Mouse (Mus musculus) heart, embryonic 13.5 days (tissue): ENCODE measurements around the gene Zfp423. TPM values are rescaled to one million over a fixed set of nuclear protein-coding genes. Genes with fewer than 3 reads are reported as not detected.

Source experiments
- ATAC-seq: fragments of 200-750 bp; cut with Nextera tagmentation; 2 replicates; pipeline ENCODE4 v1.8.0; 2017; ENCODE audit warnings: moderate TSS enrichment; ENCODE audit not compliant: insufficient number of reproducible peaks, low FRiP score, low TSS enrichment; ENCODE audit errors: extremely low read depth
- H3K27ac ChIP-seq: fragments of 300-500 bp; sonication (generic); replicated peaks from 2 replicates; pipeline ENCODE4 v1.5.1; 2015; ENCODE audit warnings: moderate library complexity, mild to moderate bottlenecking, inconsistent platforms
- H3K27me3 ChIP-seq: fragments of 300-500 bp; sonication (generic); replicated peaks from 2 replicates; pipeline ENCODE4 v1.6.1; 2015; ENCODE audit warnings: mild to moderate bottlenecking, inconsistent platforms
- H3K36me3 ChIP-seq: fragments of 300-500 bp; sonication (generic); 2 replicates; pipeline ENCODE4 v1.6.1; 2015; ENCODE audit warnings: mild to moderate bottlenecking, inconsistent platforms
- H3K4me1 ChIP-seq: fragments of 300-500 bp; sonication (generic); 2 replicates; pipeline ENCODE4 v1.6.1; 2015; ENCODE audit warnings: inconsistent platforms
- H3K4me2 ChIP-seq: fragments of 300-500 bp; sonication (generic); 2 replicates; pipeline ENCODE4 v1.6.1; 2015; ENCODE audit warnings: inconsistent platforms, mild to moderate bottlenecking, moderate library complexity
- H3K4me3 ChIP-seq: fragments of 300-500 bp; sonication (generic); 2 replicates; pipeline ENCODE4 v1.5.1; 2015; ENCODE audit warnings: moderate library complexity, mild to moderate bottlenecking, inconsistent platforms
- H3K9ac ChIP-seq: fragments of 300-500 bp; sonication (generic); 2 replicates; pipeline ENCODE4 v1.6.1; 2015; ENCODE audit warnings: inconsistent platforms, mild to moderate bottlenecking, moderate library complexity
- H3K9me3 ChIP-seq: fragments of 300-500 bp; sonication (generic); 2 replicates; pipeline ENCODE4 v1.6.1; 2016; ENCODE audit warnings: inconsistent platforms
- WGBS: fragments of 180-500 bp; shearing (Covaris S2); methylation state at CpG from one replicate; pipeline ENCODE4 v1.1.7; 2015; ENCODE audit warnings: mixed read lengths; 5-methylcytosine and 5-hydroxymethylcytosine counted together
- polyA plus RNA-seq: library from polyadenylated mRNA; unstranded; fragments of >200 nt; fragmentation: Nextera tagmentation; extraction: Ambion mirVana; gene quantifications from 2 replicates; pipeline ENCODE4 v1.2.1, GENCODE M21; 2015

Gene Zfp423
- polyA plus RNA-seq, 1 experiment from 2014 or later, result 4.1 TPM

DNA sequence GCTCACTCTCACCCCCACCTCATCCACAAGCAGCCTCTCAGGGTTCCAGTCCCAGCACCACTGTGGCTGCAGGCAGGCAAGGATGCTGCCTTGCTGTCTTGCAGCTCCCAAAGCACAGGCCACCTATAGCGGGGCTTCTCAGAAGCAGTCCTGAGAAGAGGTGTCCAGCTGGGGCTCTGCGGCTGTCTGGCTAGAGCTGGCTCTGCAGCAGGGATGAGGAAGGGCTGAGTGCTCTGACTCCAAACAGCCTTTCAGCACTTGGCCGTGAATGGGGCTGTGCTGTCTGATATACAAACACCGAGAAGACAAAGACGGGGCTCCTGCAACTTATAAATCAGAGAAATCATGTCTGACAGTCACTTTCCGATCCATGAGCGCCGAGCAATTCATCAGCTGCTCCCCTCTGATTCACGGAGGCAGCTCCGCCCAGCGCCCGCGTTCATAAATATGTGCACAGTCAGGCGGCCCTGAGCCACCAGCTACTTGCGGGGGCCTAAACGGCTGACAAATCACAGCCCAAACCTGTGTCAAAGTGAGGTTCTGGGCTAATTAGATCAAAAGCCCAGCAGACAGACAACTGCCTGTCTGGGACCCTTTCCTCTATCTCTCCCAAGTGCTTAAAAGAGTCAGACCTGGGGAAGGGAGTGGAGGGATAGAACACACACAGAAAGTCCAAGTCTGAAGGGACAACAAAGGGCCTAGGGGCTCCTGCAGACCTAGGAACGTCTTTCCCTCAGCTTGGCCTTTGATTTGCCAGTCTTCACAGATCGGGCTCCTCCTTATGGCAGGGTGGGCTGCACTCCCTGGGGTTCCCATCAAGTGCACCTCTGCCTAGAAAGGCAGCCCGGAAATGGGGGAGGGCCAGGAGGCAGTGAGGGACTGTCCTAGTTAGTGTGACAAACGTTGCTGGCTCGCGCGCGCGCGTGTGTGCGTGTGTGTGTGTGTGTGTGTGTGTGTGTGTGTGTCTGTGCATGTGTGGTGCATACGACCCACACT, 269.0 kb downstream of the Zfp423 start:
- WGBS, result 28% methylated on average over 28 of the region's 28 CpGs
- ATAC-seq, result no peak
- Histone ChIP-seq H3K4me3 (peak overlapping the region; percentile 34), H3K4me2 (peak overlapping the region; percentile 63), H3K27me3 (peaks cover 13% of the 10 kb centered on the region), H3K9me3 (no peaks in the 10 kb centered on the region), H3K36me3 (no peaks in the 10 kb centered on the region), H3K4me1 (peaks cover 45% of the 10 kb centered on the region), H3K9ac (peak overlapping the region; percentile 24; the same call in 1 of the 2 replicates), H3K27ac (no peak overlapping the region)

DNA sequence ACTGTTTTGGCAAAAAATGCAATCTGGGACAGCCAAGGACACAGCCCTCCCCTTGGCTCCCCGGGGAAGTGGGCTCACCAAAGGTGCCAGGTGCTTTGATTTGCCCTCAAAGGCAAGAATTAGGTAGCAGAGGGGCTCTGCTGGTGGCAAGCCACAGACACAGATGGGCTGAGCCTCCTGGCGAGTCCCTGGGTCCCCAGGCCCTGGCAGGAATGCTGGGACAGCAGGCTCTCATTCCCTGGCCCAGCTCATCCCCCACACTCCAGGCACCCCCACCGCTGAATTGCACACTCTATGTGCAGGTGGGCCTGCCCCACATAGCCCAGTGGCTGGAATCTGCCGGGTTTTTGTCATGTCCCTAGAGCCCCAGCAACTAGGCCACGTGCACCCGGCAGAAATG, 270.2 kb downstream of the Zfp423 start:
- H3K9me3 ChIP-seq, result no peaks in the 10 kb centered on the region
- peaks cover 40% of the 10 kb centered on the region for H3K4me1 ChIP-seq

DNA sequence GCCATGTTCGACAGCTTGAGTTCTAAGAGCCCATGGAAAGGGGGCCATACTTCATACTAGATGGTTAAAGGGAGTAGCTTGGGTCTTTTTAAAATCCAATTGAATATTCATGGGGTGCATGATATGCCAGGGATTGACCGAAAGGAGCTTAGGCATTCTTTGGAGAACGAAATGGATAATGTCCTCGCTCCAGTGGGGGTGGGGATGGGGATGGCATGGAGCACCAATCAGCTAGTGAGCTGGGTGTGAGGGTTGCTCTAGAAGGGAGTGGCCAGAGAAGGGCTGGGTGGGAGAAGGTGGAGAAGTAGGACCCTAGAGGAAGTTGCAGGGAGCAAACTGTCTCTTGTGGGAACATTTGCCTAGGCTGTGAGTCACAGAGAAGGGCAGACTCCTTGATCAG, 271.0 kb downstream of the Zfp423 start:
- no peak overlapping the region for H3K4me3 ChIP-seq
- H3K4me1 ChIP-seq, result peaks cover 36% of the 10 kb centered on the region
- H3K9ac ChIP-seq, result no peak overlapping the region
- no peak overlapping the region for H3K27ac ChIP-seq
- no peak for ATAC-seq
- H3K9me3 ChIP-seq, result no peaks in the 10 kb centered on the region
- H3K4me2 ChIP-seq, result no peak overlapping the region
- no peaks in the 10 kb centered on the region; the same call in 1 of the 2 replicates for H3K36me3 ChIP-seq
- WGBS, result 53% methylated on average over 4 of the region's 4 CpGs
- peaks cover 13% of the 10 kb centered on the region for H3K27me3 ChIP-seq

More for the DNA sequence above, 270.2 kb downstream of the Zfp423 start:
- peaks cover 13% of the 10 kb centered on the region for H3K27me3 ChIP-seq
- ATAC-seq, result no peak
- H3K27ac ChIP-seq, result no peak overlapping the region
- 67% methylated on average over 6 of the region's 6 CpGs for WGBS
- no peak overlapping the region for H3K4me2 ChIP-seq
- no peak overlapping the region for H3K4me3 ChIP-seq
- no peak overlapping the region for H3K9ac ChIP-seq
- H3K36me3 ChIP-seq, result no peaks in the 10 kb centered on the region; the same call in 1 of the 2 replicates

DNA sequence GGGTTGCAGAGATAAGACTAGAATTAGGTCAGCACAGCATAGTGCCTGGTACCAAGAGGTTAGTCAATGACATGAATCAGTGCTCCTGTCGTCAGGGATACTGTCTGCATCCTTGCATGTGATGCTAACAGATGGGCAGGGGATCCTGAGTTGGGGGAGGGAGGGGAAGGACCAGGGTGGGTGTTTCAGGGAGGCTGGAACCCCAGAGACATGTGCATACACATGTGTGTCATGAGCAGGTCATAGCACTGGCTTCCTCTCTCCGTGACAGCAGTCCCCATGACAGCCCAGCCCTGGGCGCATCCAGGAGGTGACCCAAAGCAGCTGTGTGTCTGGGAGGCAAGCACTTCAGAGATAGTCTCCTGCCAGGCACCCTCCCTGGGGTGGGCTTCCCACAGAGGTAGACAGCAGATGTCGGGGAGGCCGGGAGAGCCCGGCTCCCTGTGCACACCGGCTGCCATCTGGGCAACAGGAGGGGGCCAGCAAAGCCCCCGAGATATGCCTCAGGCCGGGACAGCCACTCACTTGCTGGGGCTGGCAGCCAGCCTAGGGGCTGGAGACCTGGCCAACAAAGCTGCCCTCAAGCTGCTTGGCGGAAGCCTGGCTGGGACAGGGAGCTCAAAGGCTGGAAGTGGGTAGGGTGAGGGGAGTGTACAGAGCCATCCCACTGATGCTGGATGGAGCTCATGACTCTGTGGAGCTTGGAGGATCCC, 272.3 kb downstream of the Zfp423 start:
- 44% methylated on average over 10 of the region's 10 CpGs for WGBS
- no peak for ATAC-seq
- peaks cover 28% of the 10 kb centered on the region for H3K4me1 ChIP-seq
- no peak overlapping the region for H3K27ac ChIP-seq
- no peaks in the 10 kb centered on the region for H3K9me3 ChIP-seq
- H3K9ac ChIP-seq, result no peak overlapping the region
- H3K27me3 ChIP-seq, result peaks cover 13% of the 10 kb centered on the region
- no peak overlapping the region for H3K4me2 ChIP-seq
- peaks cover under 1% of the 10 kb centered on the region; the same call in 1 of the 2 replicates for H3K36me3 ChIP-seq
- no peak overlapping the region for H3K4me3 ChIP-seq

DNA sequence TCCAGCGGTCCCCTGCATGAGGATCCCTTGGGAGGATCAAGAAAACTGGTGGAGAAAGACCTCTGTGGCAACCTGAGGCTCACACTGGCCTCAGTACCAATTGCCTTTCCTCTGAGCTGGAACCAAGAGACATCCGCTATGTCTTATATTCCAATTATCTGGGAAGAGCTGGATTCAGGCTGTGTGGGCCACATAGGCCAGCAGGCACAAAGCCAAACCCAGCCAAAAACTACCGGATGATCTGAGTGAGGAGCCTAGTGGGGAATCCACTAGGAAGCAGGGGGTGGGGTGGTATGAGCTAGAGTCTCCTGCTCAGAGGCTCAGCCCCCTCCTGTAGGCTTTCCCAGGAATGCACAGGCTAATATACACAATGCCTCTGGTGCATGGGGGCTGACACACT, 273.4 kb downstream of the Zfp423 start:
- H3K4me3 ChIP-seq, result no peak overlapping the region
- H3K9ac ChIP-seq, result no peak overlapping the region
- 75% methylated on average over 3 of the region's 3 CpGs for WGBS
- peaks cover 13% of the 10 kb centered on the region for H3K27me3 ChIP-seq
- H3K4me1 ChIP-seq, result peaks cover 25% of the 10 kb centered on the region
- H3K27ac ChIP-seq, result no peak overlapping the region
- H3K4me2 ChIP-seq, result no peak overlapping the region
- no peak for ATAC-seq
- peaks cover 4% of the 10 kb centered on the region; the same call in 1 of the 2 replicates for H3K36me3 ChIP-seq
- H3K9me3 ChIP-seq, result no peaks in the 10 kb centered on the region

DNA sequence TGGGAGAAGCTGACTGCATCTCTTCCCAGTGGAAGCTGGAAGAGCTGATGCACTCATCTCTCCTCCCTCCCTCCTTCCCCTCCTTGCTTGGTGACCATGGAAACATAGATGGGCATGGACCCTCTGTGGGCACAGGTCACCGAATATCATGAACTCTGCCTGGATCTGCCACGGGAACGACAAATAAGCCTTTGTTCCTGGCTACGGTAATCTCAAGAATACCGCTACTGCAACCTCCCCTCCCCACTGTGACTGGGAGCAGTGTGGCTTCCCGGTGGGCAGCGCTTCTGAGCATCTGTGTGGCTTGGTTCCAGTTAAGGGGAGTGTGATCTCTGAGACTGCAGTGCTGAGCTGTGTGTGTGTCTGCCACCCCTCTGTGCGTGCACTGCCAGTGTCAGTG, 274.0 kb downstream of the Zfp423 start:
- Histone ChIP-seq H3K9me3 (no peaks in the 10 kb centered on the region), H3K4me3 (no peak overlapping the region), H3K27me3 (peaks cover 13% of the 10 kb centered on the region), H3K9ac (no peak overlapping the region), H3K36me3 (peaks cover 4% of the 10 kb centered on the region; the same call in 1 of the 2 replicates), H3K27ac (no peak overlapping the region), H3K4me1 (peaks cover 19% of the 10 kb centered on the region), H3K4me2 (no peak overlapping the region)
- WGBS, result 63% methylated on average over 8 of the region's 8 CpGs
- no peak for ATAC-seq

DNA sequence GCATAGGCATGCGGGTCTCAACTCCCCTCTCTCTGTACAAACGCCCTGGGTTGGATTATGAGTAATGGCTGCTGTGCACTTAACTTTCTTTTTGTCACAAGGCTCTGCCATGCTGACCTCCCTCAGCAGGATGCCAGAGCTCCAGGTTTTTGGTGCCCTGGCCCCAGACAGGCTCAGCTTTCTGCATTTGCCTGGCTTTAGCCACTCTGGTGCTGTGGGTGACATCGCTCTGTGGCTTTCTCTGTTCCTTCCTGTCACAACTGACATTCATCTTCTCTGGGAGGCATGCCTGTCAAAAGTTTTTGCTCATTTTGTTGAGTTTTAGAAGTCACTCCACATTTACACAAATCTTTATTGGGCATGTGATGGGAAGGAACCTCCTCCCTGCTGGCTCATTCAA, 277.3 kb downstream of the Zfp423 start:
- no peak overlapping the region for H3K9ac ChIP-seq
- H3K27ac ChIP-seq, result no peak overlapping the region
- H3K27me3 ChIP-seq, result no peaks in the 10 kb centered on the region; the same call in 1 of the 2 replicates
- H3K4me3 ChIP-seq, result no peak overlapping the region
- H3K9me3 ChIP-seq, result no peaks in the 10 kb centered on the region
- H3K4me2 ChIP-seq, result no peak overlapping the region
- ATAC-seq, result no peak
- H3K4me1 ChIP-seq, result peaks cover 3% of the 10 kb centered on the region; the same call in 1 of the 2 replicates
- H3K36me3 ChIP-seq, result peaks cover 4% of the 10 kb centered on the region; the same call in 1 of the 2 replicates
- WGBS, result 87% methylated on average over 3 of the region's 3 CpGs

DNA sequence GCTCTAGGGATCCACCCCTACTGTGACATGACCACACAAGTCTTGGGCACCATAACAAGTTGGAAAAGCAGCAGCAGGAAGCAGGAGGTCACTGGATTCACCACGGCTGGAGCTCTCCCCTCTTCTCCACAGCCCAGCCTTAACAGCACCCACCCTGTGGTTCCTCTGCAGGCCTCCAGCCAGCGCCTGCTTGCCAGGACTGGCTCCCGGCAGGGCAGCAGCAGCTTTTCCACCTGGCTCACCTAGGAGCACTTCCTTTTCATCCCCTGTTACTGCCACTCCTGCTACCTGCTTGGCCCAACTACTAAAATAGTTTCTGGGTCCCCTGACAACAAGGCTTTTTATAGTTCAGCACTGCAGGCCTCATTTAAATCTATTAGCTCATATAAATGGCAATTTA, 279.4 kb downstream of the Zfp423 start:
- Histone ChIP-seq H3K9ac (no peak overlapping the region), H3K27ac (no peak overlapping the region), H3K36me3 (peaks cover 4% of the 10 kb centered on the region; the same call in 1 of the 2 replicates), H3K4me1 (no peaks in the 10 kb centered on the region), H3K4me2 (no peak overlapping the region), H3K27me3 (no peaks in the 10 kb centered on the region; the same call in 1 of the 2 replicates), H3K9me3 (no peaks in the 10 kb centered on the region), H3K4me3 (no peak overlapping the region)
- 55% methylated on average over 3 of the region's 3 CpGs for WGBS
- ATAC-seq, result no peak

DNA sequence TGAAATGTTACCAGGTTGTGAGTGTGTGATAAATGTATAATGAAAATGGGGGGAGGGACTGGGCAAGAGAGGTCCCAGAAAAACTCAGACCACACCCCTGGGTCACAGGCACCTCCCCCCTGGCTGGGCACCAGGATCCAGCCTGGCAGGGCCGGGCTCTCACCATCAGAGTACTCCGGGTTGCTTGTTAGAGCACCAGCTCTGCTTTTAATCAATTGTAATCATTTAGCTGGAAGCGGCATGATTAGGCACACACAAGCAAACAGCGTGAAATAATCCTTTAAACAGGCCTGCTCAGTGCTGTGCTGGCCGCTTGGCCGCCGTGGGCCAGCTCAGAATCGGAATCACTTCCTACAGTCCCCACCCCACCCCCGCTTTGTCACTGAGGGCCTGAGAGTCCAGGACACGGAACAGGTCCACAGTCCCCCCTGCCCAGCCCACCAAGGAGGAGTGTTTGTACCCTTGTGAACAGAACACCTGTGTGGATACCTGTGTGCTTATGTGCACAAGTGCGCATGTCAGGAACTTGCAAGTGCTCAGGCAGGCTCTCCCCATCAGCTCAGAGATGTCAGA, 279.9 kb downstream of the Zfp423 start:
- H3K36me3 ChIP-seq, result 0 out of 2 replicates have a peak, but pooled peaks cover 4% of the 10 kb centered on the region
- H3K9me3 ChIP-seq, result no peaks in the 10 kb centered on the region
- no peak overlapping the region for H3K27ac ChIP-seq
- H3K4me3 ChIP-seq, result no peak overlapping the region
- WGBS, result 81% methylated on average over 11 of the region's 11 CpGs
- no peaks in the 10 kb centered on the region for H3K4me1 ChIP-seq
- no peaks in the 10 kb centered on the region for H3K27me3 ChIP-seq
- no peak overlapping the region for H3K4me2 ChIP-seq
- no peak overlapping the region for H3K9ac ChIP-seq
- ATAC-seq, result no peak

DNA sequence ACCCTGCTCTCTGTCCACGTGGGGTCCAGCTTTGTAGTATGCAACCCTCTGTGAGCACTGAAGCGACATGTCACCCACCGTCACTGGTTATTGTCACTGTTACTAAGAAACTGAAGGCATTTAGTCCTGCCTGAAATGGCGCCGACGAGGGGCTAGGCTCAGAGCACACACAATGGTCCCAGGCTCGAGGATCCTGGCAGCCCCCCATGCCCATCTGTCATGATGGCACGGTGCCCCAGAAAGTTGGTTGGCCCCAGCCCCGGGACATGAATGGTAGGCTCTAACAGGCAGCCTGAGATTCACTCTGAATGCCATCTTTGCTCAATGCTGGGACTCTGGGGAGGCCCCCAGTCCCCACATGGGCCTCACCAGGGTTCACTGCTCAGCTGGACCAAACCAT, 284.0 kb downstream of the Zfp423 start:
- no peak overlapping the region for H3K4me2 ChIP-seq
- no peak overlapping the region for H3K9ac ChIP-seq
- H3K36me3 ChIP-seq, result no peaks in the 10 kb centered on the region
- H3K4me1 ChIP-seq, result no peaks in the 10 kb centered on the region
- no peak overlapping the region for H3K4me3 ChIP-seq
- no peak overlapping the region for H3K27ac ChIP-seq
- 75% methylated on average over 9 of the region's 9 CpGs for WGBS
- no peak for ATAC-seq
- no peaks in the 10 kb centered on the region for H3K9me3 ChIP-seq
- H3K27me3 ChIP-seq, result no peaks in the 10 kb centered on the region

DNA sequence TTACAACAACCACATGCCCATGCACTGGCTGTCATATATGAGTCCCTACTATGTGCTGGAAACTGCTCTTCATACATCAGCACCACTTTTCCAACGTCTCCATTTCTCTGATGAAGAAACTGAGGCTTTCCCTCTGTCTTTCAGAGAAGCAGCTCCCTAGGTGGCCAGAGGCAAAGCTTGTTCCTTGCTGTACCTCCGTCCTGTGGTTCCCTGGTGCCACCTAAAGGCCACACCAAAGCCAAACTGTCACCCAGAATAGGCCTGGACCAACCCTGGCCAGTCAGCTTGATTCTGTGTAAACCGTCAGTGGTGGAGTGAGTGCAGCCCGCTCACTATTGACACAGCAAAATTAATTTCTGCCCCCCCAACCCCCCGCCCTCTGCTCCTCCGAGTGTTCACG, 285.2 kb downstream of the Zfp423 start:
- H3K36me3 ChIP-seq, result no peaks in the 10 kb centered on the region
- H3K4me1 ChIP-seq, result no peaks in the 10 kb centered on the region
- no peak overlapping the region for H3K9ac ChIP-seq
- no peak overlapping the region for H3K27ac ChIP-seq
- 66% methylated on average over 7 of the region's 7 CpGs for WGBS
- H3K4me3 ChIP-seq, result no peak overlapping the region
- no peaks in the 10 kb centered on the region for H3K27me3 ChIP-seq
- no peaks in the 10 kb centered on the region for H3K9me3 ChIP-seq
- H3K4me2 ChIP-seq, result no peak overlapping the region
- ATAC-seq, result no peak
